ENCODE assay signal across 7 mouse cellular contexts in the genomic region with DNA sequence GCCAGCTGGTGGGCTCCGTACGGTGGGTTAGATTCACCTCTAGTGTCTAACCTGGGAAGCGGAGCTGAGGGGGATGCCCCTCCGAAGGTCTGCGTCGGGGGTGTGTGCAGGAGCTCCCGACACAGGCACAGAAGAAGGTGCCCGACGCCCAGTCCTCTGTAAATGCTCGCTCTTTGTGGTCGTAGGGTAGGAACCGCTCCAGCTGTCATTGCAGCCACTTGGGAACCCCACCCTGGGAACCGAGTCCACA. TPM values are rescaled to one million over a fixed set of nuclear protein-coding genes. Genes with fewer than 3 reads are reported as not detected.
DNase-seq lines count a peak whose midpoint lies in the region; ATAC-seq lines count a peak whose summit lies in the region.

No protein-coding gene starts in this region.

- no peaks in the 10 kb centered on the region for H3K9me3 ChIP-seq in lung, embryonic 15.5 days
- H3K9me3 ChIP-seq in embryonic facial prominence, embryonic 13.5 days: no peaks in the 10 kb centered on the region
- no peaks in the 10 kb centered on the region for H3K9me3 ChIP-seq in hindbrain, embryonic 16.5 days (ENCODE audit: control insufficient read depth, low read length)
- no peaks in the 10 kb centered on the region for H3K9me3 ChIP-seq in midbrain, embryonic 14.5 days (ENCODE audit: control insufficient read depth, low read length)

- no peak for DNase-seq in lung, postnatal 10 days
- no peak for DNase-seq in midbrain, embryonic 14.5 days
- no peak for DNase-seq in left cerebral cortex, postnatal 14 days (ENCODE audit: low spot score in 2 of 2)
- no peak for DNase-seq in adrenal gland, postnatal 10 days

- H3K4me3 ChIP-seq in lung, embryonic 15.5 days: peak overlapping the region; percentile 88
- H3K4me3 ChIP-seq in embryonic facial prominence, embryonic 13.5 days: peak overlapping the region; percentile 97
- H3K4me3 ChIP-seq in hindbrain, embryonic 16.5 days (ENCODE audit: low read length): peak overlapping the region; percentile 100
- H3K4me3 ChIP-seq in midbrain, embryonic 14.5 days (replicated peaks; ENCODE audit: low read depth, low read length): peak overlapping the region; percentile 95

- peaks cover 23% of the 10 kb centered on the region for H3K4me1 ChIP-seq in lung, embryonic 15.5 days
- peaks cover 33% of the 10 kb centered on the region for H3K4me1 ChIP-seq in embryonic facial prominence, embryonic 13.5 days
- peaks cover 22% of the 10 kb centered on the region for H3K4me1 ChIP-seq in hindbrain, embryonic 16.5 days (ENCODE audit: control insufficient read depth, insufficient read depth, low read depth, low read length)
- H3K4me1 ChIP-seq in midbrain, embryonic 14.5 days (ENCODE audit: control insufficient read depth, insufficient read depth, low read length): peaks cover 14% of the 10 kb centered on the region

- H3K9ac ChIP-seq in lung, embryonic 15.5 days: peak overlapping the region; percentile 99
- peak overlapping the region; percentile 97 for H3K9ac ChIP-seq in embryonic facial prominence, embryonic 13.5 days
- peak overlapping the region; percentile 100 for H3K9ac ChIP-seq in hindbrain, embryonic 16.5 days (ENCODE audit: low read depth, low read length)
- peak overlapping the region; percentile 97 for H3K9ac ChIP-seq in midbrain, embryonic 14.5 days (replicated peaks; ENCODE audit: low read length)

- H3K4me2 ChIP-seq in lung, embryonic 15.5 days: peak overlapping the region; percentile 76
- H3K4me2 ChIP-seq in embryonic facial prominence, embryonic 13.5 days: peak overlapping the region; percentile 66
- peak overlapping the region; percentile 83 for H3K4me2 ChIP-seq in hindbrain, embryonic 16.5 days (ENCODE audit: low read length)
- H3K4me2 ChIP-seq in midbrain, embryonic 14.5 days (ENCODE audit: low read length): peak overlapping the region; percentile 77

- intact Hi-C loops in left cerebral cortex, postnatal 14 days (cut with DNase I): loop anchor here (5.0 kb wide), 1 partner anchor 34 kb away; no protein-coding TSS in a partner anchor

- peak; percentile 27; the same call in 1 of the 2 replicates for ATAC-seq in lung, embryonic 15.5 days (ENCODE audit: borderline replicate concordance, extremely low read depth, low FRiP score, low TSS enrichment)
- no peak for ATAC-seq in embryonic facial prominence, embryonic 13.5 days (ENCODE audit: insufficient number of reproducible peaks, insufficient read depth, low FRiP score, low TSS enrichment, low read depth)
- 0 out of 2 replicates have a peak, but pooled peaks have one; percentile 55 for ATAC-seq in hindbrain, embryonic 16.5 days
- ATAC-seq in midbrain, embryonic 14.5 days (ENCODE audit: low FRiP score, low TSS enrichment): no peak

- H3K36me3 ChIP-seq in lung, embryonic 15.5 days: peaks cover 39% of the 10 kb centered on the region
- peaks cover 38% of the 10 kb centered on the region for H3K36me3 ChIP-seq in embryonic facial prominence, embryonic 13.5 days
- peaks cover 26% of the 10 kb centered on the region for H3K36me3 ChIP-seq in hindbrain, embryonic 16.5 days (ENCODE audit: control insufficient read depth, insufficient read depth, low read length)
- peaks cover 36% of the 10 kb centered on the region for H3K36me3 ChIP-seq in midbrain, embryonic 14.5 days (ENCODE audit: control insufficient read depth, insufficient read depth, low read length)

- peak overlapping the region; percentile 94 for H3K27ac ChIP-seq in lung, embryonic 15.5 days
- peak overlapping the region; percentile 90 for H3K27ac ChIP-seq in embryonic facial prominence, embryonic 13.5 days
- peak overlapping the region; percentile 96 for H3K27ac ChIP-seq in hindbrain, embryonic 16.5 days (ENCODE audit: low read depth, low read length)
- peak overlapping the region; percentile 94 for H3K27ac ChIP-seq in midbrain, embryonic 14.5 days (replicated peaks; ENCODE audit: low read depth, low read length)

- no peaks in the 10 kb centered on the region for H3K27me3 ChIP-seq in lung, embryonic 15.5 days
- no peaks in the 10 kb centered on the region for H3K27me3 ChIP-seq in embryonic facial prominence, embryonic 13.5 days
- H3K27me3 ChIP-seq in hindbrain, embryonic 16.5 days (replicated peaks; ENCODE audit: control insufficient read depth, insufficient read depth, low read length): no peaks in the 10 kb centered on the region
- no peaks in the 10 kb centered on the region for H3K27me3 ChIP-seq in midbrain, embryonic 14.5 days (ENCODE audit: control insufficient read depth, insufficient read depth, low read length)

- WGBS in lung, embryonic 15.5 days: 0% methylated on average over 13 of the region's 13 CpGs
- under 1% methylated on average over 13 of the region's 13 CpGs for WGBS in embryonic facial prominence, embryonic 13.5 days
- WGBS in hindbrain, embryonic 16.5 days: 2% methylated on average over 13 of the region's 13 CpGs
- WGBS in midbrain, embryonic 14.5 days: under 1% methylated on average over 13 of the region's 13 CpGs

RNA-seq across cellular contexts. Expression of a gene that starts 0.7 kb away (rescaled TPM):
- polyA plus RNA-seq in lung, embryonic 15.5 days (2015; fragmentation: Nextera tagmentation; extraction: Ambion mirVana): 211 and 229 TPM in 2 replicates
- polyA plus RNA-seq in embryonic facial prominence, embryonic 13.5 days (2015; fragmentation: Nextera tagmentation; extraction: Ambion mirVana): 141 and 151 TPM in 2 replicates
- polyA plus RNA-seq in hindbrain, embryonic 16.5 days (2015; fragmentation: Nextera tagmentation; extraction: Ambion mirVana): 148 TPM in 2 replicates
- 130 and 138 TPM in 2 replicates for polyA plus RNA-seq in midbrain, embryonic 14.5 days (2014; fragmentation: Nextera tagmentation; extraction: Ambion mirVana)
- total RNA-seq in left cerebral cortex, postnatal 14 days (2021): 10 to 100 TPM; 79.2 to 97.0 TPM
- total RNA-seq in adrenal gland, postnatal 10 days (2021): 100 to 1,000 TPM; 100 to 121 TPM

RNA-seq across cellular contexts. Expression of a gene that starts 20.8 kb away (rescaled TPM):
- polyA plus RNA-seq in lung, embryonic 15.5 days (2015; fragmentation: Nextera tagmentation; extraction: Ambion mirVana): 20.8 and 22.3 TPM in 2 replicates
- polyA plus RNA-seq in embryonic facial prominence, embryonic 13.5 days (2015; fragmentation: Nextera tagmentation; extraction: Ambion mirVana): 18.7 and 19.2 TPM in 2 replicates
- polyA plus RNA-seq in hindbrain, embryonic 16.5 days (2015; fragmentation: Nextera tagmentation; extraction: Ambion mirVana): 7.4 and 10.3 TPM in 2 replicates
- 9.2 and 14.8 TPM in 2 replicates for polyA plus RNA-seq in midbrain, embryonic 14.5 days (2014; fragmentation: Nextera tagmentation; extraction: Ambion mirVana)
- 10 to 100 TPM; 10.8 to 11.7 TPM for total RNA-seq in left cerebral cortex, postnatal 14 days (2021)
- 10 to 100 TPM; 19.2 to 21.5 TPM for total RNA-seq in adrenal gland, postnatal 10 days (2021)

RNA-seq across cellular contexts. Expression of a gene that starts 48.3 kb away (rescaled TPM):
- 0.09 TPM in 1 of 2 replicates, not detected in the other for polyA plus RNA-seq in lung, embryonic 15.5 days (2015; fragmentation: Nextera tagmentation; extraction: Ambion mirVana)
- polyA plus RNA-seq in embryonic facial prominence, embryonic 13.5 days (2015; fragmentation: Nextera tagmentation; extraction: Ambion mirVana): not detected in 2 replicates
- polyA plus RNA-seq in hindbrain, embryonic 16.5 days (2015; fragmentation: Nextera tagmentation; extraction: Ambion mirVana): not detected in 2 replicates
- not detected in 2 replicates for polyA plus RNA-seq in midbrain, embryonic 14.5 days (2014; fragmentation: Nextera tagmentation; extraction: Ambion mirVana)
- not detected for total RNA-seq in left cerebral cortex, postnatal 14 days (2021)
- not detected for total RNA-seq in adrenal gland, postnatal 10 days (2021)

Comparison
In these comparisons a context has a peak if more than half of its experiments do, and no peak if none do; other contexts are left out.
1. ATAC-seq: peak in lung, embryonic 15.5 days (single experiment) and hindbrain, embryonic 16.5 days (single experiment); none in embryonic facial prominence, embryonic 13.5 days (single experiment) and midbrain, embryonic 14.5 days (single experiment).
2. Peak in every context shown above with its lines, with median percentiles within 50 percentile points of each other: H3K27ac ChIP-seq, H3K4me2 ChIP-seq, H3K4me3 ChIP-seq and H3K9ac ChIP-seq.